Mouse (Mus musculus) cerebellum, adult 2 months (tissue): ENCODE data around the gene Olfr1151. TPM values are rescaled to one million over a fixed set of nuclear protein-coding genes. Genes with fewer than 3 reads are reported as not detected.

Source experiments
- DNase-seq, 2 experiments: peaks; one replicate each; pipeline ENCODE4 v3.0.0; 2021
- H3K27ac ChIP-seq: fragments of 200-500 bp; 2 replicates; pipeline ENCODE4 v1.5.1; 2012; ENCODE audit warnings: low read length, control low read depth, inconsistent platforms; ENCODE audit not compliant: insufficient read depth
- H3K27me3 ChIP-seq: fragments of 200-500 bp; 2 replicates; pipeline ENCODE4 v1.6.1; 2012; ENCODE audit warnings: inconsistent platforms, mild to moderate bottlenecking, low read length, moderate library complexity; ENCODE audit not compliant: control insufficient read depth, insufficient read depth
- H3K4me1 ChIP-seq: fragments of 200-500 bp; 2 replicates; pipeline ENCODE4 v1.6.1; 2011; ENCODE audit warnings: low read length; ENCODE audit not compliant: control insufficient read depth, insufficient read depth
- H3K4me3 ChIP-seq: fragments of 200-500 bp; replicated peaks from 2 replicates; pipeline ENCODE3; 2011; ENCODE audit warnings: mild to moderate bottlenecking, low read depth, low read length, control low read depth; ENCODE audit not compliant: insufficient read depth
- CTCF ChIP-seq: fragments of 200-500 bp; IDR thresholded peaks from 2 replicates; pipeline ENCODE4 v1.5.1; 2011; ENCODE audit warnings: low read depth, mild to moderate bottlenecking, control low read depth, low read length, moderate library complexity, borderline replicate concordance; ENCODE audit not compliant: insufficient read depth
- POLR2A ChIP-seq: fragments of 200-500 bp; IDR thresholded peaks from 2 replicates; pipeline ENCODE4 v1.6.1; 2011; ENCODE audit warnings: low read length, control low read depth, borderline replicate concordance; ENCODE audit not compliant: insufficient read depth
- WGBS: fragments of 180-500 bp; shearing (Covaris S2); methylation state at CpG from one replicate; pipeline ENCODE4 v1.1.7; 2018; 5-methylcytosine and 5-hydroxymethylcytosine counted together
- polyA plus RNA-seq: library from polyadenylated mRNA; depleted of rRNA; stranded (reverse); fragments of >200 nt; gene quantifications from 2 replicates; pipeline ENCODE4 v1.2.3, GENCODE M21; 2012; rRNA removed

Gene Olfr1151
- polyA plus RNA-seq: not detected in 2 replicates

DNA sequence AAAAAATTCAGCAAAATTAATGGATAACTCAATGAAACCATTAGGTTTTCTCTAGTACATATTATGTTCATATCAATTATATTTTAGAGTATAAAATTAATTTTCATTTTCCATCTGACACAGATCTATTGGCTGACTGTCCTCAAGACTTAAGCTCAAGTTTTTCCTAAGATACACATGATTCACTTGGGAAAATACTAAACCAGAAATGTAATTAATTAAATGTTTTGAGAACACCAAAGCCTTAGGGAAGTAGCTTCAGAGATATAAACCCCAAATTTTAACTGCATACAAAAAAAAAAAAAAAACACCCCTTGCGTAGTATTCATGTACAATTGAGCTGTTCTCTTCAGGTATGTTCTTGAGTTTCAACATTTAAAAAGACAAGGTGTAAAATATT is at the start of gene Olfr1151:
Gene Olfr1151, plus strand, starts transcription at position 301 of the 400 bp plus-strand sequence.
- H3K27me3 ChIP-seq: no peaks in the 10 kb centered on the region
- TF ChIP-seq POLR2A: no peak
- no peaks in the 10 kb centered on the region for H3K4me1 ChIP-seq
- H3K27ac ChIP-seq: no peak within 1 kb of the TSS
- 81% methylated on average over 1 of the region's 1 CpGs for WGBS
- no peak within 1 kb of the TSS for H3K4me3 ChIP-seq
- no peak for DNase-seq

DNA sequence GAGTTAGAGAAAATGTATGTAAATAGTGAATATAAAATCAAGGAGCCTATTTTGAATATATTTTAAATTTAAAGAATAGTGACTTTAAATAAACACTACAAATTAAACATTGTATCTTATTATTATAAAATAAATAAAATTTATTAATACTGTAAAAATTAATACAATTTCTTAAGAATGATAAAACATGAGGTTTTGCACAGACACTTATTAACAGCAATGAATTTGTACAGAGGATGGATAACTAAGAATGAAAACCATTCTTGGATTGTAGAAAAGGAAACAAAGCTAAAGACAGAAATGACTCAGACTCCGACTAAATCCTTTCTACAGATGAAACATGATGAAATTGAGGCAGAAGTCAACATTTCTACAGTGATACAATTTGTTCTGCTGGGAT is 46.1 kb upstream of the Olfr1151 start, which contains the start of gene Olfr1145:
Gene Olfr1145, plus strand, starts transcription at position 301 of the 400 bp plus-strand sequence.
- Histone ChIP-seq H3K4me1 (no peaks in the 10 kb centered on the region), H3K4me3 (no peak within 1 kb of the TSS), H3K27ac (no peak within 1 kb of the TSS), H3K27me3 (no peaks in the 10 kb centered on the region)
- TF ChIP-seq POLR2A (no peak), CTCF (no peak)
- no peak for DNase-seq
- WGBS: 80% methylated on average over 1 of the region's 1 CpGs

DNA sequence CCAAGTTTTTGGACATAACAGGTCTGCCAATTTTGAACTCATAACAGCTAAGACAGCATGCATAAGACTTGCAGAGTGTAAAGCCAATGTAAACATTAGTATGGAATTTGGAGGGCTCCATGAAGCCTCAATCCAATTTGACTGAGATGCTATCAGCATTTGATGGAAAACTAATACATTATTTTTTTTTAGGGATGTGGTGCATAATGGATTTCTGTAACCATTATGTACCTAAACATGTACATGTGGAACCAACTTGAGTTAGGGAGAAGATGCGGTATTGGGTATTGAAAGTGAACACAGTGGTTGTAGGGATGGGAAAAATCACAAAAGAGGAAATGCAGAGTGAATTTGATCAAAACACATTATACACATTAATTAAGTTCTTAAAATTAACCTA is 25.4 kb upstream of the Olfr1151 start, which contains the start of gene Olfr1148:
Gene Olfr1148, plus strand, starts transcription at position 301 of the 400 bp plus-strand sequence.
- no peak for DNase-seq
- Histone ChIP-seq H3K4me3 (no peak within 1 kb of the TSS), H3K27ac (no peak within 1 kb of the TSS), H3K4me1 (no peaks in the 10 kb centered on the region), H3K27me3 (no peaks in the 10 kb centered on the region)
- 88% methylated on average over 1 of the region's 1 CpGs for WGBS
- TF ChIP-seq POLR2A (no peak), CTCF (no peak)

DNA sequence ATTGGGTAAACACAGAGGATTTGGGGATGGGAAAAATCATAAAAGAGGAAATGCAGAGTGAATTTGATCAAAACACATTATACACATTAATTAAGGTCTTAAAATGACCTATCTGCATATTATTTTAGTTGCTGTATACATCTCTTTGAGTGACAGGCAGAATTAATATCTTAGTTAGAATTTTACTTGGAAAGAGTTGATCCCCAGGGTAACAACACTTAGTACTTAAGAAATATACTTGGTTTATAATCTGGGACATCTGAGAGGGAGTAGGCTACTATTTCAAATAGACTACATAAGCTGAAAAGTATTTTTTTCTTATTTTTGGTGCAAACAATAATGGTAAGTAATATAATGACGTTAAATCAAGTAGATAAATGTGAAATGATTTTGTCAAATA is 12.0 kb upstream of the Olfr1151 start, which contains the start of gene Olfr1150-ps1:
Gene Olfr1150-ps1, plus strand, starts transcription at position 301 of the 400 bp plus-strand sequence.
- no peak for DNase-seq
- TF ChIP-seq POLR2A: no peak
- TF ChIP-seq CTCF: no peak
- H3K27me3 ChIP-seq: no peaks in the 10 kb centered on the region
- no peak within 1 kb of the TSS for H3K4me3 ChIP-seq
- WGBS: 76% methylated on average over 1 of the region's 1 CpGs
- H3K4me1 ChIP-seq: no peaks in the 10 kb centered on the region
- no peak within 1 kb of the TSS for H3K27ac ChIP-seq

DNA sequence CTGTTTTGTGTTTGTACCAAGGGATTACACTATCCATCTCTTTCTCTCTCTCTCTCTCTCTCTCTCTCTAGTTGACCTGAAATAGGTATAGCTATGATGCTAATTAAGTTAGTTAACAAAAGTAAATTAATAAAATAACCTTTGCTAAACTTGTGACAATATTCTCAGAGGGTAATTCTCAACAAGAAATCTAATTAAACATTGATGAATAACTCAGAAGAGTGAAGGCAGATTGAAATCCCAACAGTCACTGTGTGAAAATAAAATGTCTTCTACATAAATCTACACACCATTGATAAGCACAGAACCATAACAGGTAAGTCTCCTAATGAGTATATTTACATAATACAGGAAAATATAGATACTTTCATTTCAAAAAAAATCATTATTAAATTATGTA is 10.5 kb downstream of the Olfr1151 start, which contains the start of gene Olfr1152:
Gene Olfr1152, plus strand, starts transcription at position 301 of the 400 bp plus-strand sequence.
- Histone ChIP-seq H3K27ac (no peak within 1 kb of the TSS), H3K4me1 (no peaks in the 10 kb centered on the region), H3K27me3 (no peaks in the 10 kb centered on the region), H3K4me3 (no peak within 1 kb of the TSS)
- no peak for DNase-seq
- TF ChIP-seq CTCF (no peak), POLR2A (no peak)

DNA sequence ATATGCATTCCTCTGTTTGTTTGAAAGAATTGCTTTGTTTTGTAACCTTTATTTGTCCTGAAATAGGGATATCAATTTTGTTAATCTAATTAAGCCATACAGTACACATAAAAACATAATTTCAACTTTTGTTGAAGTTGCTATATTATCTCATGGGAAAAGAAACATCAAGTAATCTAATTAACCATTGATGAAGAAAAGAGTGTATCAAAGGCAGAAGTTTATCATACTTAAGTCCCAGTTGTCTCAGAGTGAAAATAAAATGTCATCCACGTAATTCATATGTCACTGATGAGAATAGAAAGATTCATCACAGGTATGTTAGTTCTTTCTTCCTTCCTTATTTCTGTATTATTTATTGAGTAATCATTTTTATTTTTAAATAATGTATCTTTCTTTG is 39.0 kb downstream of the Olfr1151 start, which contains the start of gene Olfr1153:
Gene Olfr1153, plus strand, starts transcription at position 301 of the 400 bp plus-strand sequence.
- Histone ChIP-seq H3K4me3 (no peak within 1 kb of the TSS), H3K27ac (no peak within 1 kb of the TSS), H3K4me1 (no peaks in the 10 kb centered on the region), H3K27me3 (no peaks in the 10 kb centered on the region)
- WGBS: 65% methylated on average over 1 of the region's 1 CpGs
- DNase-seq: no peak
- no peak for TF ChIP-seq POLR2A
- TF ChIP-seq CTCF: no peak

DNA sequence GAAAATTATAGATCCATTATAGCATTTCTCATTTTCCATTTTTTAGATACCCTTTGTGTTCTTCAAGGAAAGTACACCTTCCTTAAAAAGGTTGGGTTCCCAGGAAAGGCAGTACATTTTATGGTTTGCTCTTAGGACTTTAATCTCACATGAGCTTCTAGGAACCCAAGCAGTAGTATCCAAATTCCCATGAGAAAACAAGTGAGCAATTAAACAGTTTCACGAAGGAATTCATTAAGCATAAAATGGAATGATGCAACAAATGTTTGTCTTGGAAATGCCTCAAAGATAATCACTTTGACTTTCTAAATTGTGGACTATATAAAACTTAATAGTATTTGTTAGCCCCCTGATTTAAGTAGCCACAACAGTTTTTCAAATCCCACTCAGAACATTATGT is 49.4 kb downstream of the Olfr1151 start, which contains the start of gene Olfr1154:
Gene Olfr1154, minus strand, starts transcription at position 101 of the 400 bp plus-strand sequence.
- Histone ChIP-seq H3K27ac (no peak within 1 kb of the TSS), H3K4me3 (no peak within 1 kb of the TSS), H3K4me1 (no peaks in the 10 kb centered on the region), H3K27me3 (no peaks in the 10 kb centered on the region)
- TF ChIP-seq CTCF (no peak), POLR2A (no peak)
- WGBS: 76% methylated on average over 1 of the region's 1 CpGs
- DNase-seq: no peak

Other genes starting within 250 kb of the Olfr1151 start
- not detected in 2 replicates for gene Olfr1130, start 249.7 kb upstream of the Olfr1151 start, polyA plus RNA-seq
- not detected in 2 replicates for gene Olfr1131, start 228.8 kb upstream of the Olfr1151 start, polyA plus RNA-seq
- not detected in 2 replicates for gene Olfr1132, start 218.3 kb upstream of the Olfr1151 start, polyA plus RNA-seq
- gene Olfr1133, start 208.5 kb upstream of the Olfr1151 start, polyA plus RNA-seq: not detected in 2 replicates
- gene Olfr1134, start 197.4 kb upstream of the Olfr1151 start, polyA plus RNA-seq: not detected in 2 replicates
- not detected in 2 replicates for gene Olfr1135, start 182.2 kb upstream of the Olfr1151 start, polyA plus RNA-seq
- not detected in 2 replicates for gene Olfr1136, start 161.9 kb upstream of the Olfr1151 start, polyA plus RNA-seq
- gene Olfr1137, start 142.7 kb upstream of the Olfr1151 start, polyA plus RNA-seq: not detected in 2 replicates
- gene Olfr1138, start 115.9 kb upstream of the Olfr1151 start, polyA plus RNA-seq: not detected in 2 replicates
- not detected in 2 replicates for gene Olfr1140, start 112.1 kb upstream of the Olfr1151 start, polyA plus RNA-seq
- gene Olfr1141, start 101.9 kb upstream of the Olfr1151 start, polyA plus RNA-seq: not detected in 2 replicates
- gene Olfr152, start 76.4 kb upstream of the Olfr1151 start, polyA plus RNA-seq: not detected in 2 replicates
- gene Olfr1143, start 55.3 kb upstream of the Olfr1151 start, polyA plus RNA-seq: not detected in 2 replicates
- gene Olfr1145, start 46.0 kb upstream of the Olfr1151 start, polyA plus RNA-seq: not detected in 2 replicates
- not detected in 2 replicates for gene Olfr1148, start 25.3 kb upstream of the Olfr1151 start, polyA plus RNA-seq
- gene Olfr1150-ps1, start 11.9 kb upstream of the Olfr1151 start, polyA plus RNA-seq: not detected in 2 replicates
- gene Olfr1152, start 10.6 kb downstream of the Olfr1151 start, polyA plus RNA-seq: not detected in 2 replicates
- gene Olfr1153, start 39.1 kb downstream of the Olfr1151 start, polyA plus RNA-seq: not detected in 2 replicates
- not detected in 2 replicates for gene Olfr1154, start 49.3 kb downstream of the Olfr1151 start, polyA plus RNA-seq
- not detected in 2 replicates for gene Olfr1155, start 89.3 kb downstream of the Olfr1151 start, polyA plus RNA-seq
- gene Olfr1156, start 97.2 kb downstream of the Olfr1151 start, polyA plus RNA-seq: not detected in 2 replicates
- not detected in 2 replicates for gene Olfr1157, start 112.4 kb downstream of the Olfr1151 start, polyA plus RNA-seq
- not detected in 2 replicates for gene Olfr74, start 118.8 kb downstream of the Olfr1151 start, polyA plus RNA-seq
- gene Olfr1158, start 134.3 kb downstream of the Olfr1151 start, polyA plus RNA-seq: not detected in 2 replicates
- not detected in 2 replicates for gene Olfr1160, start 152.4 kb downstream of the Olfr1151 start, polyA plus RNA-seq
- gene Olfr1161, start 166.9 kb downstream of the Olfr1151 start, polyA plus RNA-seq: not detected in 2 replicates
- gene Olfr73, start 181.8 kb downstream of the Olfr1151 start, polyA plus RNA-seq: not detected in 2 replicates
- not detected in 2 replicates for gene Olfr1162, start 195.3 kb downstream of the Olfr1151 start, polyA plus RNA-seq
- gene Olfr1163, start 216.0 kb downstream of the Olfr1151 start, polyA plus RNA-seq: not detected in 2 replicates
- not detected in 2 replicates for gene Olfr1164, start 238.1 kb downstream of the Olfr1151 start, polyA plus RNA-seq